Mouse (Mus musculus) lung, postnatal 0 days (tissue): ENCODE measurements at regions not wholly inside any gene's neighbourhood (a gene's known extent, or its start where the extent isn't known, plus 50 kb on each side); places are given as distances from the start of the nearest gene placed in this dataset.

Source experiments
- ATAC-seq: fragments of 200-750 bp; cut with Nextera tagmentation; 2 replicates; pipeline ENCODE4 v1.8.0; 2017; ENCODE audit warnings: moderate library complexity
- DNase-seq: peaks from one replicate; pipeline ENCODE4 v3.0.0-alpha.2; 2016; ENCODE audit warnings: low spot score
- H3K27ac ChIP-seq: fragments of 300-500 bp; sonication (generic); 2 replicates; pipeline ENCODE4 v1.5.1; 2014; ENCODE audit warnings: antibody characterized with exemption, mild to moderate bottlenecking, low read length, mixed read lengths
- H3K27me3 ChIP-seq: fragments of 300-500 bp; sonication (generic); replicated peaks from 2 replicates; pipeline ENCODE4 v1.6.1; 2014; ENCODE audit warnings: low read length, mixed read lengths; ENCODE audit not compliant: insufficient read depth
- H3K36me3 ChIP-seq: fragments of 300-500 bp; sonication (generic); 2 replicates; pipeline ENCODE4 v1.6.1; 2014; ENCODE audit warnings: low read length, mixed read lengths; ENCODE audit not compliant: insufficient read depth
- H3K4me1 ChIP-seq: fragments of 300-500 bp; sonication (generic); 2 replicates; pipeline ENCODE4 v1.6.1; 2014; ENCODE audit warnings: antibody characterized with exemption, low read depth, low read length, mixed read lengths; ENCODE audit not compliant: insufficient read depth
- H3K4me2 ChIP-seq: fragments of 300-500 bp; sonication (generic); replicated peaks from 2 replicates; pipeline ENCODE4 v1.6.1; 2014; ENCODE audit warnings: low read depth, mild to moderate bottlenecking, low read length, moderate library complexity, mixed read lengths
- H3K4me3 ChIP-seq: fragments of 300-500 bp; sonication (generic); 2 replicates; pipeline ENCODE4 v1.5.1; 2014; ENCODE audit warnings: low read depth, low read length
- H3K9ac ChIP-seq: fragments of 300-500 bp; sonication (generic); replicated peaks from 2 replicates; pipeline ENCODE4 v1.6.1; 2014; ENCODE audit warnings: low read depth, mild to moderate bottlenecking
- H3K9me3 ChIP-seq: fragments of 300-500 bp; sonication (generic); 2 replicates; pipeline ENCODE4 v1.6.1; 2016; ENCODE audit warnings: low read length, mixed read lengths
- CTCF ChIP-seq: IDR thresholded peaks from 2 replicates; pipeline ENCODE4 v1.5.1; 2016; ENCODE audit warnings: antibody characterized with exemption, mild to moderate bottlenecking
- EP300 ChIP-seq: IDR thresholded peaks from 2 replicates; pipeline ENCODE4 v1.6.1; 2016; ENCODE audit warnings: antibody characterized with exemption, mild to moderate bottlenecking, control low read depth
- whole genome bisulfite sequencing: fragments of 180-500 bp; shearing (Covaris S2); extraction: QIAGEN DNeasy Blood & Tissue Kit; methylation state at CpG from one replicate; pipeline ENCODE4 v1.1.7; 2014; 5-methylcytosine and 5-hydroxymethylcytosine counted together

- TF ChIP-seq EP300 (no peak), CTCF (no peak)
- H3K27me3 ChIP-seq = no peaks in the 10 kb centered on the region
- no peak overlapping the region for H3K9ac ChIP-seq
- H3K4me2 ChIP-seq = no peak overlapping the region
- ATAC-seq (no peak), DNase-seq (no peak)
- 79% methylated on average over 3 of the region's 3 CpGs for WGBS
- no peak overlapping the region for H3K4me3 ChIP-seq
- H3K27ac ChIP-seq = no peak overlapping the region
- H3K9me3 ChIP-seq = no peaks in the 10 kb centered on the region
- H3K36me3 ChIP-seq = no peaks in the 10 kb centered on the region
- no peaks in the 10 kb centered on the region for H3K4me1 ChIP-seq
Observed at GRCm38 (mm10) chr14:80418810-80419325, 435.0 kb downstream of the Olfm4 start.

- Histone ChIP-seq H3K4me1 (no peaks in the 10 kb centered on the region), H3K27me3 (no peaks in the 10 kb centered on the region), H3K9ac (no peak overlapping the region), H3K4me2 (no peak overlapping the region), H3K4me3 (no peak overlapping the region), H3K36me3 (no peaks in the 10 kb centered on the region), H3K27ac (no peak overlapping the region), H3K9me3 (no peaks in the 10 kb centered on the region)
- DNase-seq (no peak), ATAC-seq (no peak)
- TF ChIP-seq EP300 = no peak
- no peak for TF ChIP-seq CTCF
Observed at GRCm38 (mm10) chr14:80443820-80444219, 459.9 kb downstream of the Olfm4 start.

- ATAC-seq (no peak), DNase-seq (no peak)
- Histone ChIP-seq H3K4me3 (no peak overlapping the region), H3K4me1 (no peaks in the 10 kb centered on the region), H3K36me3 (no peaks in the 10 kb centered on the region), H3K27me3 (no peaks in the 10 kb centered on the region), H3K4me2 (no peak overlapping the region), H3K27ac (no peak overlapping the region), H3K9ac (no peak overlapping the region), H3K9me3 (no peaks in the 10 kb centered on the region)
- 66% methylated on average over 1 of the region's 1 CpGs for WGBS
- TF ChIP-seq CTCF (no peak), EP300 (no peak)
Observed at GRCm38 (mm10) chr14:80471470-80471869, 487.6 kb downstream of the Olfm4 start.

- Histone ChIP-seq H3K4me3 (no peak overlapping the region), H3K4me1 (no peaks in the 10 kb centered on the region), H3K9ac (no peak overlapping the region), H3K9me3 (no peaks in the 10 kb centered on the region), H3K36me3 (no peaks in the 10 kb centered on the region), H3K27me3 (no peaks in the 10 kb centered on the region), H3K4me2 (no peak overlapping the region), H3K27ac (no peak overlapping the region)
- no peak for TF ChIP-seq CTCF
- peak; percentile 68 for TF ChIP-seq EP300
- ATAC-seq = no peak
- DNase-seq = peak; percentile 58
Observed at GRCm38 (mm10) chr14:80479918-80480317, 496.0 kb downstream of the Olfm4 start.

GRCm38 (mm10) chr14:80482771-80483170 is 498.9 kb downstream of the Olfm4 start:
- no peak for ATAC-seq
- Histone ChIP-seq H3K9ac (no peak overlapping the region), H3K4me3 (no peak overlapping the region), H3K36me3 (no peaks in the 10 kb centered on the region), H3K27ac (no peak overlapping the region), H3K9me3 (no peaks in the 10 kb centered on the region), H3K4me2 (no peak overlapping the region), H3K27me3 (no peaks in the 10 kb centered on the region), H3K4me1 (no peaks in the 10 kb centered on the region)
- WGBS = 71% methylated on average over 3 of the region's 3 CpGs
- TF ChIP-seq EP300 = no peak
- TF ChIP-seq CTCF = no peak
- DNase-seq = no peak

- no peak overlapping the region for H3K4me2 ChIP-seq
- H3K9me3 ChIP-seq = no peaks in the 10 kb centered on the region
- H3K9ac ChIP-seq = no peak overlapping the region
- TF ChIP-seq CTCF (no peak), EP300 (no peak)
- H3K4me3 ChIP-seq = no peak overlapping the region
- no peaks in the 10 kb centered on the region for H3K4me1 ChIP-seq
- ATAC-seq = peak; percentile 65
- H3K36me3 ChIP-seq = no peaks in the 10 kb centered on the region
- H3K27ac ChIP-seq = no peak overlapping the region
- no peaks in the 10 kb centered on the region for H3K27me3 ChIP-seq
- DNase-seq = peak; percentile 73
Observed at GRCm38 (mm10) chr14:80484256-80484655, 500.4 kb downstream of the Olfm4 start.

- no peak overlapping the region for H3K4me2 ChIP-seq
- H3K27ac ChIP-seq = no peak overlapping the region
- no peaks in the 10 kb centered on the region for H3K27me3 ChIP-seq
- no peaks in the 10 kb centered on the region for H3K36me3 ChIP-seq
- DNase-seq (no peak), ATAC-seq (no peak)
- no peak overlapping the region for H3K9ac ChIP-seq
- no peak overlapping the region for H3K4me3 ChIP-seq
- H3K4me1 ChIP-seq = no peaks in the 10 kb centered on the region
- TF ChIP-seq CTCF (no peak), EP300 (no peak)
- no peaks in the 10 kb centered on the region for H3K9me3 ChIP-seq
Observed at GRCm38 (mm10) chr14:80485149-80485548, 501.3 kb downstream of the Olfm4 start.
